Mouse (Mus musculus) myocyte (in vitro differentiated cells): ENCODE results near the gene Frmd4a.

ENCODE experiments used
- CEBPB ChIP-seq: IDR thresholded peaks from 2 replicates; pipeline ENCODE4 v1.6.1; 2011; ENCODE audit warnings: mild to moderate bottlenecking, moderate library complexity; ENCODE audit not compliant: poor library complexity, insufficient read depth, severe bottlenecking
- E2F4 ChIP-seq: IDR thresholded peaks from one replicate; pipeline ENCODE4 v1.6.1; 2011; ENCODE audit warnings: mild to moderate bottlenecking, control low read depth, moderate library complexity; ENCODE audit not compliant: insufficient read depth
- MAX ChIP-seq: IDR thresholded peaks from one replicate; pipeline ENCODE4 v1.6.1; 2011; ENCODE audit warnings: low read depth, mild to moderate bottlenecking, control low read depth
- MYOD1 ChIP-seq, 3 experiments: IDR thresholded peaks; one replicate each; pipeline ENCODE4 v1.6.1; 2011; ENCODE audit warnings: control low read depth in 2 of 3, low read depth in 2 of 3, mild to moderate bottlenecking in 2 of 3, moderate library complexity in 1 of 3; ENCODE audit not compliant: insufficient read length in 2 of 3, control insufficient read depth in 1 of 3
- MYOG ChIP-seq, 3 experiments: IDR thresholded peaks; one replicate each; pipeline ENCODE4 v1.6.1; 2011; ENCODE audit warnings: control low read depth in 2 of 3, low read depth in 2 of 3, mild to moderate bottlenecking in 2 of 3; ENCODE audit not compliant: insufficient read length in 2 of 3, control insufficient read depth in 1 of 3, insufficient read depth in 1 of 3
- POLR2A ChIP-seq: IDR thresholded peaks from one replicate; pipeline ENCODE4 v1.6.1; 2011; ENCODE audit warnings: low read depth, mild to moderate bottlenecking, control low read depth, moderate library complexity; ENCODE audit not compliant: insufficient read length
- POLR2AphosphoS2 ChIP-seq: IDR thresholded peaks from one replicate; pipeline ENCODE4 v1.6.1; 2011; ENCODE audit warnings: low read depth, control low read depth; ENCODE audit not compliant: insufficient read length
- REST ChIP-seq: IDR thresholded peaks from one replicate; pipeline ENCODE4 v1.6.1; 2011; ENCODE audit warnings: mild to moderate bottlenecking, control low read depth, moderate library complexity; ENCODE audit not compliant: insufficient read depth, insufficient read length
- SRF ChIP-seq: IDR thresholded peaks from one replicate; pipeline ENCODE4 v1.6.1; 2011; ENCODE audit warnings: low read depth; ENCODE audit not compliant: control insufficient read depth, insufficient read length
- TCF12 ChIP-seq: IDR thresholded peaks from one replicate; pipeline ENCODE4 v1.6.1; 2011; ENCODE audit warnings: mild to moderate bottlenecking, control low read depth; ENCODE audit not compliant: poor library complexity, insufficient read depth, severe bottlenecking
- TCF3 ChIP-seq: IDR thresholded peaks from one replicate; pipeline ENCODE4 v1.6.1; 2011; ENCODE audit warnings: low read depth, control low read depth; ENCODE audit not compliant: insufficient read length
- USF1 ChIP-seq: IDR thresholded peaks from one replicate; pipeline ENCODE4 v1.6.1; 2011; ENCODE audit warnings: low read depth, mild to moderate bottlenecking, control low read depth, moderate library complexity

- TF ChIP-seq TCF12 (no peak), E2F4 (no peak), MAX (no peak), POLR2A (no peak), POLR2AphosphoS2 (no peak), USF1 (no peak), MYOD1 (IDR thresholded peaks at IDR 0.05; ENCODE audit: control insufficient read depth in 1 of 3, insufficient read length in 2 of 3, low read depth in 2 of 3) (no peak), CEBPB (no peak), TCF3 (no peak), REST (no peak), MYOG (IDR thresholded peaks at IDR 0.05; ENCODE audit: control insufficient read depth in 1 of 3, insufficient read depth in 1 of 3, insufficient read length in 2 of 3, low read depth in 2 of 3) (no peak), SRF (no peak)
Observed at GRCm38 (mm10) chr2:4476608-4477007, 459.1 kb downstream of the Frmd4a start.
